Mouse (Mus musculus) embryo, embryonic 9.5 days (tissue): ENCODE results near the gene Ctns.

ENCODE experiments used
- DNase-seq: peaks from one replicate; pipeline ENCODE4 v3.0.0-alpha.2; 2017; ENCODE audit errors: extremely low spot score

Gene Ctns

DNA sequence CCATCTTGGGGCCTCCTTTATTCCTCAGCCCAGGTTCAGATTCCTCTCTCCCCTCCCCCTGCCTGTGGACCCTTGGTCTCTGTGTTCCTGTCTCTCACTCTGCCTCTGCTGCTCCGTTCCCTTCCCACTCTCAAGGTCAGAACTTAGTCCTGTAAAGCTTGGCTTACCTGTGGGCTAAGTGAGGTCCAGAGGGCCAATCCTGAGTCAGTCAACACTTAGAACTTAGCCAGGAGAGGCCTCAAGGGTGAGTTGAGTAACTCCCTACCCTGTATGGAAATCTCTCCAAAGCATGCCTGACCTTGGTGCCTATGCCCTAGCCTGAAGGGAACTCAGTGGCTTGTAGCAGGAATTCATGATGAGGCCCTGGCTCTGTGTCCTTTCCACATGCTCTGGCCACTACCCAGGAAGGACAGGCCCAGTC, 54.6 kb downstream of the Ctns start:
- DNase-seq, result no peak

DNA sequence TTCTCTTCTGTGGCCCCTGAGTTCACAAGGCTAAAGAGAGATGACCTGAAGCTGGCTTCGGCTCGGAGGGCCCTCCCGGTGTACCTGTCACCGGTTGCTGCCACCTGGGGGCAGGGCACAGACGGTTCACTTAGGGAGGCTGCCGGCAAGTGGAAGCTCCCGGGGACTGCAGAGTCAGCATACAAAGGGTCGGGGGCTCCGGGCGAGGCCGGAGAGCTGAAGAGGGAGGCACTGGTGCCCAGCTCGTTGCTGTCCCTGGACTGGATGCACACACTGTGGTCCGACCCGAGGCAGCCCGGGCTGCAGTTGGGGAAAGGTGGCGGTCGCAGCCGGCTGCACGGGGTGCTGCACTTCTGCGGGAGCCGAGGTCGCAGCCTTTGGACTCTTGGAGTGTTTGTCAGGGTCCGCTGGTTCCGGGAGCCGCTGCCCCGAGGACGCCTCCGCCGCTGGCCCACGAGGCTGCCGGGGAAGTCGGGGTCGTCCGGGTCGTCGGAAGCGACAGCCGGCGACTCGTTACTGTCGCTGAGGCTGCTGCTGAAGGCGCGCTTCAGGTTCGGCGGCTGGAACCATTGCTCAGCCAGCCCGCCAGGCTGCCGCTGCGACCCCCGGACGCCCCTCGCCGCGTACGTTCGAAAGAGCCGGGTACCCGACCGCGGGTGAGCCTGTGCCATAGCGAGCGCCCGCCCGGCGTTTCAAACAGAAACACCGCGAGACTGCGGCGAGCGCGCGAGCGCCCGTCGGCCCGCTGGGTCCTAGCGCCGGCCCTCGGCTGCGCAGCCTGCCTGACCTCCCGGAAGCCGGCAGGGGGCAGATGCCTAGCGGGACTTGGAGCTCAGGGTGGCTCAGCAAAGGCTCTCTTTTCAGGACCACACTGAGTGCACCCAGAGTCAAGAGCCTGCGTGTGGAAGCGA, 61.0 kb downstream of the Ctns start, which contains the start of gene Haspin:
Gene Haspin, minus strand, starts transcription at position 704 of the 911 bp plus-strand sequence.
- DNase-seq, result peak; percentile 90

DNA sequence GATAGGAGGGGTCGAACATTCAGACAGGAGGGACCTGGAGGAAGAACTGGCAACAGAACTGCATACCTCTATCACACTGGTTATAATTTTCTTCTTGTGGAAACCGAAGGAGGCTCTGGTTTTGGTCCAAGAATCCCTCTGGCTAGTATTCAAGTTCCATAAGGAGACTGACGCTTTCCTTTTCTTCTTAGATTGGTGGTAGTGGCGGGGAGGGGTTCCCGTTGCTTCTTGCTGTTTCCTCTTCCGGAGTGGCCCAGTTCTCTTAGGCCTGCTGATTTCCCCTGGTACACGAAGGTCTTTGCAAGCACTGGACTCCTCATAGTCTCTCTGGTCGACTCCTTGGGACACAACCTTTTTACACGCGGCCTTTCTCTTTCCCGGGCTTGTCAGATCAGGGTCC, 61.7 kb downstream of the Ctns start:
- DNase-seq, result no peak

DNA sequence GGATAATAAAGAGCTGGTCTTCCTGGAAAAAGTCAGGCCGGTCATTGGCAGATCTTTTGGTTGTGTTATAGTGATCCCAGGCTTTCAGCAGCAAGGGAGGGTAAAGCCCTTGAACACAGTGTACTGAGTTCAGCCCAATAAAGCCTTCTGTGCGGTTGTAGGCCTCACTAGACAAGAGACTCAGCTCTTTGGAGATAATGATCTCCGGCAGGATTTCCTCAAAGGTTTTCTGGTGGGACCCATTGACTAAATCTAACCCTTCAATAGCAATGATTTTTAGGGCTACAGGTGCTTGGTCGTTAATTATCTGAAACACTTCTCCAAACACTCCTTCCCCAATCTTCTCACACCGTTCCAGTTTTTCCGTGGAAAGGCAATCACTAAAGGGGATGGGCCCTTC, 62.3 kb downstream of the Ctns start:
- no peak for DNase-seq

DNA sequence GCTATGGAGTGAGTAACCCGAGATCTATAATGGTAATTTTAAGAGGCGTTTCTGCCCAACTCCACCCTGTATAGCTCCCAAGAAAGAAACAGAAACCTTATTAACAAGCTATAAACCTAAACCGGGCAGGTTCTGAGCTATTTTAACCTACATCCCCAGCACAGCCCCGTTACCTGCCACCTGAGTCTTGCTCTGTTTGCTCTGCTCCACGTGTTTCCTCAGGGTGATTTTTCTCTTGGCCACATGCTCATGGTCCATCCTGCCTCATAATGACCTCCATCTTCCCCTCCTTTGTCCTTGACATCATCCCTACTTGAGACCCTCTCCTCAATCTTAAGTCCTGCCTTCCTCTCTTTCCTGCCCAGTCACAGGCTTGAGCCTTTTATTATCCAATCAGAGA, 64.6 kb downstream of the Ctns start:
- DNase-seq, result no peak
